ENCODE assay signal across 8 mouse cellular contexts in genomic region chr10:86728176-86728575, GRCm38 (mm10). TPM values are rescaled to one million over a fixed set of nuclear protein-coding genes. Genes with fewer than 3 reads are reported as not detected.
DNase-seq lines count a peak whose midpoint lies in the region; ATAC-seq and TF ChIP-seq lines count a peak whose summit lies in the region.

No protein-coding gene starts in this region.

- no peak for DNase-seq in hindbrain, embryonic 10.5 days (ENCODE audit: low spot score)
- DNase-seq in hindbrain, embryonic 11.5 days (ENCODE audit: low spot score): no peak
- DNase-seq in MEL (ENCODE audit: low read depth, low spot score): no peak
- no peak for DNase-seq in heart, postnatal 0 days (ENCODE audit: low spot score)
- DNase-seq in lung, postnatal 10 days: peak; percentile 52
- DNase-seq in retina, postnatal 1 day: no peak
- DNase-seq in c-Kit-positive CD71-positive TER-119-positive erythroid progenitor cells, embryonic 14.5 days (ENCODE audit: low spot score): no peak

- no peak overlapping the region; the same call in 1 of the 2 replicates for H3K4me3 ChIP-seq in hindbrain, embryonic 10.5 days
- no peak overlapping the region for H3K4me3 ChIP-seq in hindbrain, embryonic 11.5 days (ENCODE audit: low read depth, low read length)
- H3K4me3 ChIP-seq in MEL (ENCODE audit: control insufficient read depth in 1 of 2, insufficient read depth in 1 of 2, low read depth in 2 of 2, low read length in 2 of 2): peak overlapping the region; percentile 27 to 57; a peak in 3 of 4 replicates
- no peak overlapping the region for H3K4me3 ChIP-seq in heart, postnatal 0 days (ENCODE audit: low read depth, low read length)

- no peaks in the 10 kb centered on the region; the same call in 1 of the 2 replicates for H3K79me2 ChIP-seq in MEL (ENCODE audit: control insufficient read depth, insufficient read depth, low read length, poor library complexity)

- TF ChIP-seq RAD21 in MEL (IDR thresholded peaks at IDR 0.05; ENCODE audit: low read depth, low read length): no peak

- peaks cover 18% of the 10 kb centered on the region for H3K4me1 ChIP-seq in hindbrain, embryonic 10.5 days (replicated peaks)
- H3K4me1 ChIP-seq in hindbrain, embryonic 11.5 days (replicated peaks; ENCODE audit: control insufficient read depth, insufficient read depth, low read length): 0 out of 2 replicates have a peak, but pooled peaks cover 2% of the 10 kb centered on the region
- peaks cover 0 to 7% of the 10 kb centered on the region in 2 experiments; a peak in 2 of 4 replicates for H3K4me1 ChIP-seq in MEL (ENCODE audit: control insufficient read depth in 1 of 2, insufficient read depth in 2 of 2, low read length in 2 of 2)
- H3K4me1 ChIP-seq in heart, postnatal 0 days (ENCODE audit: control insufficient read depth, insufficient read depth): peaks cover 9% of the 10 kb centered on the region

- H3K27ac ChIP-seq in hindbrain, embryonic 10.5 days: peak overlapping the region; percentile 84
- no peak overlapping the region for H3K27ac ChIP-seq in hindbrain, embryonic 11.5 days (ENCODE audit: low read depth, low read length)
- peak overlapping the region; percentile 57 for H3K27ac ChIP-seq in MEL (ENCODE audit: control insufficient read depth, low read depth, low read length)
- peak overlapping the region; percentile 17 for H3K27ac ChIP-seq in heart, postnatal 0 days (ENCODE audit: low read depth)

- TF ChIP-seq EP300 in MEL (IDR thresholded peaks at IDR 0.05; ENCODE audit: low read depth in 1 of 2, low read length in 2 of 2): no peak
- no peak for TF ChIP-seq EP300 in heart, postnatal 0 days (IDR thresholded peaks at IDR 0.05; ENCODE audit: low read depth)

- no peak overlapping the region for H3K9ac ChIP-seq in hindbrain, embryonic 11.5 days (ENCODE audit: low read depth, low read length)
- peak overlapping the region; percentile 65 for H3K9ac ChIP-seq in MEL (ENCODE audit: control insufficient read depth, low read depth, low read length, poor library complexity, severe bottlenecking)
- no peak overlapping the region for H3K9ac ChIP-seq in heart, postnatal 0 days (replicated peaks; ENCODE audit: low read depth, low read length)

- H3K27me3 ChIP-seq in hindbrain, embryonic 10.5 days (ENCODE audit: insufficient read depth, poor library complexity, severe bottlenecking): peaks cover 5% of the 10 kb centered on the region; the same call in 1 of the 2 replicates
- H3K27me3 ChIP-seq in hindbrain, embryonic 11.5 days (ENCODE audit: control insufficient read depth, insufficient read depth, low read length): no peaks in the 10 kb centered on the region
- H3K27me3 ChIP-seq in MEL (ENCODE audit: control insufficient read depth in 1 of 2, insufficient read depth in 2 of 2, low read length in 2 of 2): no peaks in the 10 kb centered on the region
- H3K27me3 ChIP-seq in heart, postnatal 0 days (ENCODE audit: control insufficient read depth, insufficient read depth, low read length): no peaks in the 10 kb centered on the region

- H3K4me2 ChIP-seq in hindbrain, embryonic 11.5 days (replicated peaks; ENCODE audit: low read depth, low read length): no peak overlapping the region
- H3K4me2 ChIP-seq in heart, postnatal 0 days (ENCODE audit: low read depth, low read length): peak overlapping the region; percentile 65; the same call in 1 of the 2 replicates

- ATAC-seq in hindbrain, embryonic 11.5 days (ENCODE audit: low FRiP score): no peak
- no peak for ATAC-seq in heart, postnatal 0 days (ENCODE audit: insufficient read depth, low read depth)
- no peak for ATAC-seq in megakaryocyte progenitor cell, adult 5-6 weeks (replicated peaks; ENCODE audit: poor library complexity)

- no peaks in the 10 kb centered on the region for H3K9me3 ChIP-seq in hindbrain, embryonic 10.5 days
- no peaks in the 10 kb centered on the region for H3K9me3 ChIP-seq in hindbrain, embryonic 11.5 days (ENCODE audit: control insufficient read depth, low read length)
- no peaks in the 10 kb centered on the region for H3K9me3 ChIP-seq in MEL (replicated peaks; ENCODE audit: insufficient read depth, low read length)
- no peaks in the 10 kb centered on the region for H3K9me3 ChIP-seq in heart, postnatal 0 days (replicated peaks; ENCODE audit: control insufficient read depth, low read length)

- no peak for TF ChIP-seq CTCF in MEL (IDR thresholded peaks at IDR 0.05 in 2 of 3, conservative IDR thresholded peaks at IDR 0.05 in 1 of 3; ENCODE audit: control insufficient read depth in 1 of 3, insufficient read depth in 1 of 3, low read depth in 2 of 3, low read length in 3 of 3, poor library complexity in 1 of 3, severe bottlenecking in 1 of 3)
- no peak for TF ChIP-seq CTCF in heart, postnatal 0 days (IDR thresholded peaks at IDR 0.05; ENCODE audit: low read depth)

- H3K36me3 ChIP-seq in hindbrain, embryonic 10.5 days: no peaks in the 10 kb centered on the region
- no peaks in the 10 kb centered on the region for H3K36me3 ChIP-seq in hindbrain, embryonic 11.5 days (ENCODE audit: control insufficient read depth, insufficient read depth, low read length)
- peaks cover 0 to 3% of the 10 kb centered on the region in 2 experiments; a peak in 1 of 4 replicates for H3K36me3 ChIP-seq in MEL (ENCODE audit: control insufficient read depth in 1 of 2, insufficient read depth in 2 of 2, low read length in 2 of 2)
- H3K36me3 ChIP-seq in heart, postnatal 0 days (replicated peaks; ENCODE audit: control insufficient read depth, insufficient read depth, low read length): no peaks in the 10 kb centered on the region

- 90% methylated on average over 3 of the region's 3 CpGs for WGBS in hindbrain, embryonic 10.5 days
- 93% methylated on average over 3 of the region's 3 CpGs for WGBS in hindbrain, embryonic 11.5 days
- WGBS in heart, postnatal 0 days: 64% methylated on average over 3 of the region's 3 CpGs

- TF ChIP-seq POLR2A in MEL (IDR thresholded peaks at IDR 0.05; ENCODE audit: control insufficient read depth in 1 of 2, insufficient read depth in 1 of 2, low read depth in 1 of 2, low read length in 2 of 2, poor library complexity in 1 of 2): no peak

TF ChIP-seq in MEL, 35 proteins besides CTCF, POLR2A, EP300 and RAD21 (continues in another document):
- no peak for TF ChIP-seq ZKSCAN1 (IDR thresholded peaks at IDR 0.05; ENCODE audit: low read depth, low read length)
- TF ChIP-seq E2F4 (IDR thresholded peaks at IDR 0.05; ENCODE audit: borderline replicate concordance, low read depth, low read length): no peak
- TF ChIP-seq USF2 (IDR thresholded peaks at IDR 0.05; ENCODE audit: borderline replicate concordance in 1 of 2, insufficient read depth in 1 of 2, low read depth in 1 of 2, low read length in 2 of 2): no peak
- TF ChIP-seq HCFC1 (IDR thresholded peaks at IDR 0.05; ENCODE audit: low read depth, low read length): no peak
- no peak for TF ChIP-seq MAZ (IDR thresholded peaks at IDR 0.05; ENCODE audit: low read depth, low read length)
- no peak for TF ChIP-seq CHD1 (IDR thresholded peaks at IDR 0.05; ENCODE audit: low read depth, low read length)

RNA-seq across cellular contexts. Expression of gene Ttc41, which starts 22.6 kb away (rescaled TPM):
- polyA plus RNA-seq in hindbrain, embryonic 10.5 days (2016; fragmentation: Nextera tagmentation; extraction: Ambion mirVana): 2.9 TPM in 2 replicates
- 1.1 and 2.0 TPM in 2 replicates for polyA plus RNA-seq in hindbrain, embryonic 11.5 days (2014; fragmentation: Nextera tagmentation; extraction: Ambion mirVana)
- total RNA-seq in MEL (2012; rRNA removed): 0.78 and 1.0 TPM in 2 replicates
- 1 to 10 TPM in 1 of 2 experiments, not detected in 1; 2.1 TPM for polyA plus RNA-seq in MEL (2012; ENCODE audit: insufficient read depth in 1 of 2, insufficient read length in 2 of 2, low read depth in 1 of 2, low replicate concordance in 2 of 2, missing spikeins in 1 of 2)
- total RNA-seq in heart, postnatal 0 days (2014; rRNA removed; ENCODE audit: low replicate concordance): 1.1 and 4.5 TPM in 2 replicates
- polyA plus RNA-seq in heart, postnatal 0 days (2015; fragmentation: Nextera tagmentation; extraction: Ambion mirVana): 1.2 TPM in 2 replicates
- total RNA-seq in megakaryocyte progenitor cell, adult 5-6 weeks (2015): 1.7 and 2.4 TPM in 2 replicates
- 1.5 and 1.6 TPM in 2 replicates for total RNA-seq in megakaryocyte progenitor cell, adult 5-6 weeks (2017)

RNA-seq across cellular contexts. Expression of gene Hsp90b1, which starts 22.9 kb away (rescaled TPM):
- 412 and 566 TPM in 2 replicates for polyA plus RNA-seq in hindbrain, embryonic 10.5 days (2016; fragmentation: Nextera tagmentation; extraction: Ambion mirVana)
- 522 and 547 TPM in 2 replicates for polyA plus RNA-seq in hindbrain, embryonic 11.5 days (2014; fragmentation: Nextera tagmentation; extraction: Ambion mirVana)
- 404 and 420 TPM in 2 replicates for total RNA-seq in MEL (2012; rRNA removed)
- 100 to 1,000 TPM; 150 to 555 TPM for polyA plus RNA-seq in MEL (2012; ENCODE audit: insufficient read depth in 1 of 2, insufficient read length in 2 of 2, low read depth in 1 of 2, low replicate concordance in 2 of 2, missing spikeins in 1 of 2)
- total RNA-seq in heart, postnatal 0 days (2014; rRNA removed; ENCODE audit: low replicate concordance): 99.3 and 144 TPM in 2 replicates
- polyA plus RNA-seq in heart, postnatal 0 days (2015; fragmentation: Nextera tagmentation; extraction: Ambion mirVana): 175 and 207 TPM in 2 replicates
- total RNA-seq in megakaryocyte progenitor cell, adult 5-6 weeks (2015): 925 and 968 TPM in 2 replicates
- 1,272 and 1,450 TPM in 2 replicates for total RNA-seq in megakaryocyte progenitor cell, adult 5-6 weeks (2017)

RNA-seq across cellular contexts. Expression of gene Gm49358, which starts 35.6 kb away (rescaled TPM):
- polyA plus RNA-seq in hindbrain, embryonic 10.5 days (2016; fragmentation: Nextera tagmentation; extraction: Ambion mirVana): not detected in 2 replicates
- not detected in 2 replicates for polyA plus RNA-seq in hindbrain, embryonic 11.5 days (2014; fragmentation: Nextera tagmentation; extraction: Ambion mirVana)
- total RNA-seq in MEL (2012; rRNA removed): 1.3 and 1.8 TPM in 2 replicates
- not detected for polyA plus RNA-seq in MEL (2012; ENCODE audit: insufficient read depth in 1 of 2, insufficient read length in 2 of 2, low read depth in 1 of 2, low replicate concordance in 2 of 2, missing spikeins in 1 of 2)
- total RNA-seq in heart, postnatal 0 days (2014; rRNA removed; ENCODE audit: low replicate concordance): 11.4 and 36.1 TPM in 2 replicates
- polyA plus RNA-seq in heart, postnatal 0 days (2015; fragmentation: Nextera tagmentation; extraction: Ambion mirVana): not detected in 2 replicates
- not detected in 2 replicates for total RNA-seq in megakaryocyte progenitor cell, adult 5-6 weeks (2015)
- total RNA-seq in megakaryocyte progenitor cell, adult 5-6 weeks (2017): 0.21 TPM in 1 of 2 replicates, not detected in the other

RNA-seq across cellular contexts. Expression of gene Nt5dc3, which starts 50.6 kb away (rescaled TPM):
- 0.77 and 1.4 TPM in 2 replicates for polyA plus RNA-seq in hindbrain, embryonic 10.5 days (2016; fragmentation: Nextera tagmentation; extraction: Ambion mirVana)
- polyA plus RNA-seq in hindbrain, embryonic 11.5 days (2014; fragmentation: Nextera tagmentation; extraction: Ambion mirVana): 1.5 and 1.7 TPM in 2 replicates
- total RNA-seq in MEL (2012; rRNA removed): 7.0 and 9.7 TPM in 2 replicates
- 10 to 100 TPM in 1 of 2 experiments, not detected in 1; 15.6 TPM for polyA plus RNA-seq in MEL (2012; ENCODE audit: insufficient read depth in 1 of 2, insufficient read length in 2 of 2, low read depth in 1 of 2, low replicate concordance in 2 of 2, missing spikeins in 1 of 2)
- 22.4 and 31.8 TPM in 2 replicates for total RNA-seq in heart, postnatal 0 days (2014; rRNA removed; ENCODE audit: low replicate concordance)
- 3.4 and 4.2 TPM in 2 replicates for polyA plus RNA-seq in heart, postnatal 0 days (2015; fragmentation: Nextera tagmentation; extraction: Ambion mirVana)
- 3.4 and 4.2 TPM in 2 replicates for total RNA-seq in megakaryocyte progenitor cell, adult 5-6 weeks (2015)
- total RNA-seq in megakaryocyte progenitor cell, adult 5-6 weeks (2017): 3.0 and 3.2 TPM in 2 replicates

Comparison
In these comparisons a context has a peak if more than half of its experiments do, and no peak if none do; other contexts are left out.
1. H3K4me3 ChIP-seq: peak in MEL (2 of 2); none in hindbrain, embryonic 10.5 days (single experiment), hindbrain, embryonic 11.5 days (single experiment) and heart, postnatal 0 days (single experiment).